Mouse (Mus musculus) c-Kit-positive CD71-positive TER-119-positive erythroid progenitor cells, embryonic 14.5 days (primary cell): Measurements from ENCODE around the gene Reps1.
"Not testable (repeated sequence)": the region's sequence is repeated elsewhere in the genome, so short reads cannot be mapped to it uniquely, and the experiment has no call there.

ENCODE experiments used
- DNase-seq: peaks from one replicate; pipeline ENCODE4 v3.0.0-alpha.2; 2013; ENCODE audit warnings: low spot score

The Reps1 gene

DNA sequence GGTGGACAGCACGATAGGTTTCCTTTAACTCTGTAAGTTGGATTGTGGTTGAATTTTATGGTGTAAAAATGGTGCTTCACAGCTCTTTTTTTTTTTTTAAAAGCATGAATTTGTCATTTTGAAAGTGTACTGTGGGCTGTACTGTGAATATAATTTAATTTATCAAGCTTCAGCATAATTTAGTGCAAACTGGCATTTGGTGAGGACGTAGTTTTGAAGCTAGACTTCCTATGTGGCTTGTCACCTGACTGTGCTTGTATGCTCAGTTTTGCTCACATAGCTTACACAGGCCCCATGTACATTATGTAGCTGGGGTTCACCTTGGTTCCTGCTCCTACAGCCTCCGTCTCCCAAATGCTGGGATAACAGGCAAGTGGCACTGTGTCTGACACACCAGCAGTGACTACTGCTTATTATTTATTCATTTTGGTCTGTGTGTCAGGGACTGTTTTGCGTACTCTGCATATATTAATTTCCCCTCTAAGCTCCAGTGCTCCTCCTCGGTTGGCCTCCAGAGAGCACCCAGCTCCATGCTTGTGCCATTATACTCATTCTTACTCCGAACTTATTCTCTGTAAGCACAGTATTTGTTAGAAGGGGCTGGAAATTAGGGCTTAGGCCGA, 9.1 kb downstream of the Reps1 start:
- DNase-seq, result no peak

DNA sequence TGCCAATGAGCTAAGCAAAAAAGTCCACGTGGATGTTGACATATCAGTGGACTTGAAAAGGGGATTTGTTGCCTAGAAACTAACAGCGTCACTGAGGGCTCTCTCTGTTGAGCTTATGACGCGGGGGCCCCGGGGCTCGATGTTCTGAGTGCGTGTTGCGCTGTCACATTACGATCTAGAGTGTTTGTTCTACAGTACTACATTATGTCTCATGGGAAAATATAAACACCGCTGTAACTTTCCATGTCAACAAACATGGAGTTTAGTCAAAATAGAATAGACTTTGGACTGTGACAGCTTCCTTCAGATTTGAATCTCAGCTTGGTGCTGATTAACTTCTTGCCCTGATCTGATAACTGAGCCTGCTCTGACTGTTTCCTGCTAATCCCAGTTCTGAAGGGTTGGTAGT, 10.4 kb downstream of the Reps1 start:
- no peak for DNase-seq

DNA sequence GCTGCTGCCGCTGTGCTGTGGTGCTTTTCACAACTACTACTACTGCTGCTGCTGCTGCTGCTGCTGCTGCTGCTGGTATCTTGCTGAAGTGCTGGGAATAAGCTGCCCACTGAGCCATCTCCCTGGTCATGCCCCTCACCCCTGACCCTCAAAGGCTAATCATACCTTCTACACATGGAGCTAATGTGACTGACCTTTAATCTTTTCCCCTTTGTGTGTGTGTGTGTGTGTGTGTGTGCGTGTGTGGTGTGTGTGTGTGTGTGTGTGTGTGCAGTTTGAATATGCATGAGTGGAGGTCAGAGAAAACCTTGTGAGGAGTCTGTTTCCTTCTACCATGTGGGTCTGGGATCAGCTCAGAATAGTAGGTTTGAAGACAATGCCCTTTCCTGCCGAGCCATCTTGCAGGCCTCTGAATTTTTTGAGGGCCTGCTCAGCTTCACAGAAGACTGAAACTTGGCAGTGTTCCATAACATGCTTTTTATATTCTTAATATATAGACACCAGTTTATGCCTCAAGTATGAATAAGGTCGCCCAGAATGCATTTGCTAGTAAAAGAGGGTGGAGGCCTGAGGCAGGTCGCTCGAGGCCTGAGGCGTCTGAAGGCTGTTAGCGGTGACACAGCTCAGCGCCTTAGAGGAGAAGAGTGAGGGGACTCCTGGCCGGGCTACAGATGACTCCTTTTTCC, 12.2 kb downstream of the Reps1 start:
- no peak for DNase-seq

DNA sequence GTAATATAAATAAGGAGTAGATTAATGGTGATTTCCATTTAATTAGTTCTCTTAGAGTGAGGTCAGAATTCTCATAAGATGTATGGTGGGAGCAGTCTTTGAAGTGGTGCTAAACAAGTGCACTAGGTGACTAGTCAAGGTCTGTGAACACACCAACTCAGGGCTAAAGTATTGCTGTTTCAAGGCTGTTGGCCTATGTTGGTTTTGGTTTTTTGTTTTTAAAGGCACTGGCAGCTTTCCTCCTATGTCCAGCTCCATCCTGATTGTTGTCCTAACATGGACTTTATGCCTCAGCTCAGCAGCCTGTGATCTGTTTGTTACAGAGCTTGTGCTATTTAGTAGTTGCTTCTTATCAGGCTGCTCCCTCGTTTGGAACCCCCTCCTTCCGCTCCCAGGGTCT, 13.2 kb downstream of the Reps1 start:
- DNase-seq, result no peak

DNA sequence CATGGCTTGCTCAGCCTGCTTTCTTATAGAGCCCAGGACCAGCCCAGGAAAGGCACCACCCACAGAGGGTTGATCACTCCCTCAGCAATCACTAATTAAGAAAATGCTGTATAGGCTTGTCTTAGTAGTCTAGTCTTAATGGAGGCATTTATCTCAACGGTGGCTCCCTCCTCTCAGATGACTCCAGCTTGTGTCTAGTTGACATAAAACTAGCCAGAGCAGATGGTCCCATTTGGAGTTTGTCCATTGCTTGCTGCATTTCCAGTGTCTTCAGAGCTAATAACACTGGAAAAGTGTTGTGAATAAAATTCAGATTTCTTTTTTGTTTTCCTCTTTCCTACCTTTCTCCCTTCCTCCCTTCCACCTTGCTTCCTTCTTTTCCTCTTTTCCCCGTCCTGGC, 13.9 kb downstream of the Reps1 start:
- DNase-seq, result no peak

DNA sequence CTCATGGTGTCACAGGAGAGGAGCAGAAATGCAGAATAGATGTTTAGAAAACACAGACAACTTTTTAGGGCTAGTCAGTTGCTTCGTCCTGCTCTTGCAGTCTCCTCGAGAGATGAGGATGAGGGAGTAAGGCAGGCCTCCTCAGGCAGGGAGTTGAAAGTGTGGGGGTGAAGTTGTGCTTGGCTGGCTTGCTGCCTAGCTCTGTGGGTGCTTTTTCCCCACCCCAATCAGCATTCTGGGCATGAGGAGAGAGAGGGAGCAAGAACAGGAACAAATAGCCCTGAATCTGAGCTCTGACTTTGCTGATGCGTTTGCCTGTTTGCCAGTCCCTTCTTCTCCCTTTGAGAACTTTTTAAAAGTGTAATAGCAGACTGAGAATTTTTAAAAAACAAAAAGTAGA, 14.5 kb downstream of the Reps1 start:
- no peak for DNase-seq

DNA sequence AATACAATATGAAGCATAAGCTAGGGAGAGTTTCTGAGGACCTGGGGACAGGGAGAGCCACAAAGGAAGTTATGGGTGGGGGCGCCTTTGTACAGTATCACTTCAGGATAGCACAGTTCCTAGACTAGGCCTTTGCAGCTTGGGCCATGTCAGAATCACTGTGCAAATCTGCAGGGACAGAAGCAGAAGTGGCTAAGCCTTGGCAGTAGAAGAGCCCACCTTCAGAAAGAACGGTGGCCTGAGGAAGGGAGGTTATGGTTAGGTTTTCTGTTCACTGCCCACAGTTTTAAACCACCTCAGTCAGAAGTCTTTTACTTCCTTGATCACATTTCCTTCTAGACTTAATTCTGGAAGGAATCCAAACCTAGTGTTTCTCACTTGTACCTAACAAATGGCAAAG, 15.0 kb downstream of the Reps1 start:
- DNase-seq, result no peak

DNA sequence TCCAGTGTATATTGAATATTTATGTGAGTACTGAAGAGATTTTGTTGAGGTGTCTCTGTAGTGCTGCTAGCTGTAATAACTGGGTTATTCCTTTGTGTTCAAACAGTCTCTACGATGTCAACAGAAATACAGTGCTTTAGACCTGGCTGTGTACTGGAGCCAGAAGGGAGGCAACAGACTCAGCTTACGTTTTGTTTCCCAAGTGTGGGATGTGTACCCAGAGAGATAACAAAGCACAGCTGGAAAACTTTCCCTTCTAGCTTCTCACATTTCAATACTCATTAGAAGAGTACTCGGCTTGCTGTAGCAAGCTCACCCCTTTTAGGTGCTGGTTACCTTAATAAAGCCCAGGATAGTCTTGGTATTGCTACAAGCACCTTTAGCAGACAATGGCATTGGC, 17.2 kb downstream of the Reps1 start:
- DNase-seq, result no peak

DNA sequence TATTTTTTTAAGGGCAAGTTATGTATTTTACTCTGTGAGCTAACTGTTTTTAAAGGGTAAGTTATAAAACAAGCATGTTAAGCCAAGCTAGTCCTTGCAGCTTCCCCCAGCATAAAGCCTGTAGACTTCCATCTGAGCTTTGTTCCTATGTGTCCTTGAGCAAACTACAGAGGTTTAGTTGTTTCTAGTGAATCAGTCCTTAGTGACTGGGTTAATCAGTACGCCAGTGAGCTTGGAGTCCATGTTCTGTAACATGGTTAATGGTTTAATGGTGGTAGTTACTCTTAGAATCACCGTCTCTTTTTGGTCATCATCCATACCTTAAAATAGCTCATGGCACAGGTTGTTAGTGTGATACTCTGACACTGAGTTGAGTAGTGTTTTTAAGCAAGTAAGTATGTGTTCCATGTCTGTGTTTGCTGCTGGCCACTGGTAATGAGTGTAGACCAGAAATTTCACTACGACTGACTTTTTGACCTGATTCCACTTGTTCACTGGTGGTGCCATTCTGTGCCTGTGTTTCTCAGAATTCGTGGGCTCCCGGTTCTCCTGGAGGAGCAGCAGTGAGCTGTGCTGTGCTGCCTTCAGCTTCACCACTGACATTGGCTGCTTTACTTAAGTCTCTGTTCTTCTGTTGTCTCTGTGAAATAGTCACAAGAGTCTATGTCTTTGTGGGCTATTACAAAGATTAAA, 18.9 kb downstream of the Reps1 start:
- no peak for DNase-seq

DNA sequence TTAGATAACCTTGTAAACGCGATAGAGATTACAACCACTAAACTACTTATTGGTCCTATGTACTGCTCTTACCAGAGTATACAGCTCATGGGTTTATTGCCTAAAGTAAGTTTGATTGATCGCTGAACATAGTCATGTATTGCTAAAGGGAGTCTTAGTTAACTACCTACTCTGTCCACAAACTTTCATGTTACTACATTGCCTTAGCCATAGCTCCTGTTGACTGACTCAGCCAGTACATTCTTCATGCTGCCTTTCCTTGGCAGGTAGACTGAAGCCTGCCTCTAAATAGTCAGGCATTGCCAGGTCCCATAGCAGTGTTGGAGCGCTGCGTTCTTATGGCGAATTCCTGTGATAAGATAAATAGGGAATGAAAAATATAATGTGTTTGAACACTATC, 20.2 kb downstream of the Reps1 start:
- no peak for DNase-seq

DNA sequence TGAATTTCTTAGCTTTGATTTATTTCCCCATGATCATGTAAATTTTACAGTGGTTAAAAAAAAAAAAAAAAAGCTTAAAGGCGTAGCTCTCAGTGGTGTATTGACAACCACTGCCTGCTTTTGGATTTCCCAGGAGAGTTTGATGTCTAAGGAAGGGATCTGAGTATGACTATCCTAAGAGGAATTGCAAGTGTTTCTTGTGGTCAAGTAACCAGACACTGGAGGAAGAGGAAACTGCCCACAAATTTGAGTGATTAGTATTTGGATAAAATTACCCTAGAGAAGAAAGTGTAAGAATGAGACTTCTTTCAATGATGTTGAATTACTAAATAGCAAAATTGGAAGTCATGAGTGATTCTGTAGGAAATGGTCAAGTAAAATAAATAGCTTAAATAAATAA, 25.9 kb downstream of the Reps1 start:
- no peak for DNase-seq

DNA sequence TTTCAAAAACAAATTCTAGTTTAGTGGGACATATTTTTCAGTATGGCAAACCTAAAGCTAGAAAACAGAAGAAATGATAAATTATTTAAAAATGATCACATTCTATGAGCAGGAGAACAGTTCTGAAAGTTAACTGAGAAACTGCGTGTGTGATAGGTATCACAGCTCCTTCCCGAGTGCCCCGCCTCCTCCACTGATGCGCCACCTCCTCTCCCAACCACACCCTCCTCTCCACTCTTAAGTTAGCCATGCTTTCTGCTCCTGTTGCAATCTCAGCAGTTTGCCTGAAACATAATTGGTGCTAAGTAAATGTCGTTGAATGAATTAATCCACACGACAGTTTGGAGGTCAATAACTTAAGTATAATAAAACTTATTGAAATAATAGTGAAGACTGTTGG, 27.1 kb downstream of the Reps1 start:
- DNase-seq, result no peak

DNA sequence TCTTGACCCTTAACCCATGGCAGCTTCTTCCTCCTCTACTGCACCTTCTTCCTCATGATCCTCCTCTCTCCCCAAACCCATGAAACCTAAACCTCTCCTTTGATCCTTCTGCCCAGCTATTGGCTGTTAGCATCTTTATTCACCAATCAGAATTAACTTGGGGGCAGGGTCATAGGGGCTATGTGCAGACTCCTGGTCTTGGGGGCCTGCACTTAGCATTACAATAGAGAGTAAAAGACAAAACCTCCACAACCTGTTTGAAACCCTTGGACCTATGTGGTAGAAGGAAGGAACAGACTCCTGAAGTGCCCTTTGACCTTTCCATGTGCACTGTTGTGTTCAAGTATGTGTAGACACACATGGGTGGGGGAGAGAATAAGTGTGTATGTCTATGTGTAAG, 35.0 kb downstream of the Reps1 start:
- no peak for DNase-seq

DNA sequence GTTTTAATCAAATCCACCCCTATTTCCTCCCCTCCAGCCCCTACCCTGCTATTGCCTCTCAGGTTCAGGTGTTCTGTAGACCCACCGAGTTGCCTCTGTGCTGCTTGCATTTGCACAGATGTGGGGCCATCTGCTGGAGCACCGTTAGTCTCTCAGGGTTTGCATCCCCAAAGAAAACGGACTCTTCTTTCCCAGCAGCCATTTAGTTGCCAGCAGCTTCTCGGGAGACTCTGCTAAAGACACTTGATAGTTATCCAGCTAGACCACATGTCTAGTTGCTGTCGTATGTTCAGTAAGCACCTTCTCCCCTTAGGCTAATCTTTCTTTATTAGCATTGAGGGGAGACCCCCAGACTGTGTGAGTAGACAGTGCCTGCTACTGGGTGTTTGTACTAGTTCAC, 46.5 kb downstream of the Reps1 start:
- no peak for DNase-seq

DNA sequence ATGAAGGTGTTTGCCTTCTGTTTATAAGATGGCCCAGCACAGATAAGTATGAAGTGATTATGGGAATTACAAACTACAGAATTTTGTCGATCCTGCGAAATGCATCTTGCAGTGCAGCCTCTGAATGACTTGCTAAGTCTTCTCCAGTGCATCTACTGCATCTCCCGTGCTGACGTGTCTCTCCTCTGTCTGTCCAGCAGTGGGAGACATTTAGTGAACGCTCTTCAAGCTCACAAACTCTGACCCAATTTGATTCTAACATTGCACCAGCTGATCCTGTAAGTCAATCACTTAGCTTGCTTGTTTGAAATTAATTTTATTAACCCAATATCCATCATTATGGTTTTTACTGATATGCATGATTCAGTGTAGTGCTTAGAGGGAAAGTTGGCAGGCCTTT, 51.8 kb downstream of the Reps1 start:
- DNase-seq, result no peak

DNA sequence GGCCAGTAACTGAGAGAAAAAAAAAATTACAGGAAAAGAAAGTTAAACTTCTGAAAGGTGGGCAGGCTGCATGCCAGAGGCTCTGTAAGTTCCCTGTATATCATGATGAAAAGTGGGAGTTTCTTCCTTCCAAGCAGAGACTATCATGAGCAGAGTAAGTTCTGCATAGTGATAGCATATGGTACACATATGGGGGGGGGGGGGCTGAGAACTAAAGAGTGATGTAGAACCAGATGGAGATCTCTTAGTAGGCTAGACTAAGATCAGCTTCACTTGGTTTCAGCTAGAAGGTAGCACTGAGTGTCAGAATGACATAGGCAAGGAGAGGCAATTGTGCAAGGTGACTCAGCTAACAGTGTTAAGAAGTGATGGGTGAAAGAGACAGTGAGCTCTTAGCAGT, 55.3 kb downstream of the Reps1 start:
- DNase-seq, result no peak

DNA sequence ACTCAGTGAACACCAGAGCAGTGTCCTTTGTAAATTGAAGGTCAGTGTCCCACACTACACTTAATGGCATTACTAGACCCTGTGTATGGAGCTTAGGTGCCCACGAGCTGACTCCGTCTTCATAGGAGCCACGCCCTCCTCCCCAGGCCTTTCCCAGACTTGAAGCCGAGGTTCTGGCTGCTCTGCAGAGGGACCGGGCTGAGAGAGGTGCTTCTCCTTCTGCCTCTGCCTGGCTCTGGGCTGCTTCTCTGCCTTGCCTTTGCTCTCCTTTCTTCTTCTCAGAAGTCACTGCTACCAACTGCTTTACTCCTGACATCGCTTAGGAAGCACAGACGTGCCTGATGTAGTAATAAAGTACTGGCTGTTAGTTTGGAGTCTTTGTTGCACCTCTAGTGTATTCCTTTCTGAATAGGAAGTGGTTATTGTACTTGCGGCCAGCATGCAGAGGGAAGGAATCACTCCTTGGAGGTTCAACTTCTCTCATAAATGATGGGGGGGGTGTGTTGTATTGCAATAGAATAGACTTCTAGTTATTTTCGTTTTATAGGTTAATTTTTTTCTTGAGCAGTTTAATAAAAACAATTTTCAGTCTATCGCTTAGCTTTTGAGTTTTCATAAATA, 57.9 kb downstream of the Reps1 start:
- no peak for DNase-seq

DNA sequence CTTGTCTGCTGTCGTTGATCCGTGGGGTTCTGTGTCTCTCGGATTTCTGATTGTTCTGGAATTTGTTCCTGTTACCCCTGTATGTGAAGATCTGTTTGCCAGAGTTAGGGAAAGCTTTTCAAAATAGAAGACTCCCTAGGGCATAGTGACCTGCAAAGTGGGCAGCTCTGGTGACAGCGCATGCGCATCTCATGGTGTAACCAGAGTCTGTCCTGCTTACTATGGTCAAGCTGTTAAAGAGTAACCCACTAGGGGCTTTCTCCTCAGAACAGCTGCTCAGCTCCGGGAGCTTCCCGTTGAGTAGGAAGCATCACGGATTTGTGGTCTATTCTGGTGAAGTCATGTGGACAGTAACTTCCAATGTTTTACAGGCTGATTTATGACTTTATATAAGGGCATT, 62.7 kb downstream of the Reps1 start:
- DNase-seq, result no peak

DNA sequence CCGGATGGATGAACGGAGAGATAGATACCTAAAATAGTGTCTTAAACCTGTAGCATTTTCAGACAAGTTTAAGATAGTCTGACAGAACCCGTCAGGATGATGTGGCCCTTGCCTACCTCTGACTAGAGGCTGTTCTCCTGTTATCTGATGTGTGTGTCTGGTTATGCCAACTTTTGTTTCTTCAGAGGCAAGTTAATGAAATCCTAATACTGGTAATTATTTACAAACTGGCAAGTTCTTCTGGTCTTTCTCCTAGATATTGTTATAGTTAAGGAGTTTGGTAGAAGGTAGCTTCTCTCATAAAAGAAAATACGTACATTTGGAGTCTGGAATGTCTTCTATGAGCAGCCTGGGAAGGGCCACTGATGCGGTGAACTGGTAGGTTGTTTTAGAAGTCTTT, 74.6 kb downstream of the Reps1 start:
- no peak for DNase-seq

DNA sequence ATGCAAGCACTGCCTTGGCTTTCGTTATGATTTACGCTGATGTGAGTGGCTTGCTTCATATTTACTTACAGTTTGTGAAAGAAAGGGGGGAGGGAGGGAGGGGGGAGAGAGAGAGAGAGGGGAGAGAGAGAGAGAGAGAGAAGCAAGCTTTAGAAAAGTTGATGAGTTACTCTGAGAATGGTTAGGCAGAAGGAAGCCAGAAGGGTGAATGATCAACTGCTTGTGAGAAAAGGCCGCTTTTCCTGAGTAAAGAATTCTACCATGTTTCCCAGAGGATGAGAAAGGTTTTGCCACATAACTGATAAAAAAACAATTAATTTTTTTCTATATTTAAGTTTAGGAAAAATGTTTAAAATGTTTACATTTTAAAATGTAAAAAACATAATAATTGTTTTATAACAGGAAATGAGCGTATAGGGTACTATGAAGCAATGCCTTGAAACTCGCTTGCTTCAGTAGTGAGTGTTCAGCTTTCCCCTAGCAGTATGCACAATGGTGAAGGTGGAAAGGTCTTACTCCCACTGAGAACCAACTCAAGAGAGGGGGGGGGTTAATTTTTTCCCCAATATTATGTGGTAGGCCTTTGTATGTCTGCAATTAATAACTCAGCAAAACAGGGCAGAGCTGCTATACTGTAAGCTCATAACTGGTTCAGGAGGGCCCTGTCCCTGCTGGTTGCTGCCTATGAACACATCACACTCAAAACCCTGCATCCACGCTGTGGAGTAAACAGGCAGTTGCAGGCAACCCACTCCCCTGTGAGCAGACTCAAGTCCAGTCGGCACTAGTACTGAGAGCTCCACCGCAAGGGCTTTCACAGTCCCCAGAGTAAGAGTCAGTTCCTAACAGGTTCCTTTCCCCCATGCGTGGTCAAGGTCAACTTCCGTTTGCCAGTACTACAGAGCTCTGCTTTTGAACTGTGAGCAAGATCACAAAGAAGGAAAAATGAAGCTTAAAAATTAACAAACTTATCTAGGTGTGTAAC, 76.3 kb downstream of the Reps1 start:
- DNase-seq, result no peak

DNA sequence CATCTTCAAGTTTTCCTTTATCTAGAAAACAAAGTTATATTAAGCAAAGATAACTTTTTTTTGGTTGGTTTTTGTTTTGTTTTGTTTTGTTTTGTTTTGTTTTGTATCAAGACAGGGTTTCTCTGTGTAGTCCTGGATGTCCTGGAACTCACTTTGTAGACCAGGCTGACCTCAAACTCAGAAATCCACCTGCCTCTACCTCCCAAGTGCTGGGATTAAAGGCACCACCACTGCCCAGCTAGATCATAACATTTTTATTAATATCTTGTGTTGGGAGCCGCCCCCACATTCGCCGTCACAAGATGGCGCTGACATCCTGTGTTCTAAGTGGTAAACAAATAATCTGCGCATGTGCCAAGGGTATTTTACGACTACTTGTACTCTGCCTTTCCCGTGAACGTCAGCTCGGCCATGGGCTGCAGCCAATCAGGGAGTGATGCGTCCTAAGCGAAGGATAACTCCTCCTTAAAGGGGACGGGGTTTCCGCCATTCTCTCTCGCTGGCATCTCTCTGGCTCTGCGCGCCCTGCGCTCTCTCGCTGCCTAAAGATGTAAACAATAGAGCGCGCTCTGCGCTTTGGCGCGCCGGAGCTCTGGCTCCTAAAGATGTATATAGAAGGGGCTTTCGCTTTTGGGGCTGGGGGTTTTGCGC, 83.3 kb downstream of the Reps1 start:
- DNase-seq, result not testable (repeated sequence)
